Mouse (Mus musculus) adrenal gland, postnatal 10 days (tissue): Measurements from ENCODE around the gene Scamp5. TPM values are rescaled to one million over a fixed set of nuclear protein-coding genes. Genes with fewer than 3 reads are reported as not detected.

ENCODE experiments used
- DNase-seq: peaks from one replicate; pipeline ENCODE4 v3.0.0; 2021; ENCODE audit warnings: mixed read lengths
- total RNA-seq, 2 experiments: library from RNA; stranded (reverse); gene quantifications; 2 replicates each; pipeline ENCODE4 v1.2.3; 2021

Scamp5 gene
- total RNA-seq, 2 experiments from 2014 or later: 15.2 to 19.9 TPM

GRCm38 (mm10) chr9:57419521-57420267, 48.2 kb downstream of the Scamp5 start:
- no peak for DNase-seq

- DNase-seq: peak; percentile 32
These were observed 50.5 kb downstream of the Scamp5 start for GRCm38 (mm10) chr9:57417341-57417740.

- peak; percentile 15 for DNase-seq
These were observed 60.5 kb downstream of the Scamp5 start for GRCm38 (mm10) chr9:57407120-57407905.

- DNase-seq: no peak
These were observed 61.5 kb downstream of the Scamp5 start for GRCm38 (mm10) chr9:57406395-57406794.

GRCm38 (mm10) chr9:57404036-57404435, 63.8 kb downstream of the Scamp5 start:
- DNase-seq: no peak

- DNase-seq: no peak
These were observed 65.3 kb downstream of the Scamp5 start for GRCm38 (mm10) chr9:57402318-57403251.

GRCm38 (mm10) chr9:57398773-57399172, 69.1 kb downstream of the Scamp5 start:
- DNase-seq: no peak

GRCm38 (mm10) chr9:57392892-57393291, 75.0 kb downstream of the Scamp5 start:
- DNase-seq: no peak

Other genes starting within 250 kb of the Scamp5 start
- not detected for gene Trcg1, start 231.5 kb downstream of the Scamp5 start, total RNA-seq
- gene 1700017B05Rik, start 205.4 kb downstream of the Scamp5 start, total RNA-seq: 10 to 100 TPM; 38.2 to 40.2 TPM
- gene Ppcdc, start 27.9 kb downstream of the Scamp5 start, total RNA-seq: 10 to 100 TPM; 13.9 to 21.9 TPM
- 1 to 10 TPM; 1.8 to 3.6 TPM for gene Rpp25, start 36.0 kb upstream of the Scamp5 start, total RNA-seq
- gene Cox5a, start 53.2 kb upstream of the Scamp5 start, total RNA-seq: 1,000 to 10,000 TPM; 1,277 to 1,442 TPM
- gene Fam219b, start 69.5 kb upstream of the Scamp5 start, total RNA-seq: 10 to 100 TPM; 19.6 to 23.4 TPM
- gene Mpi, start 84.7 kb upstream of the Scamp5 start, total RNA-seq: 10 to 100 TPM; 31.1 to 47.1 TPM
- gene Scamp2, start 92.9 kb upstream of the Scamp5 start, total RNA-seq: 10 to 100 TPM; 42.9 to 48.5 TPM
- 10 to 100 TPM in 1 of 2 experiments, 1 to 10 TPM in 1; 9.2 to 17.0 TPM for gene Ulk3, start 121.4 kb upstream of the Scamp5 start, total RNA-seq
- gene Cplx3, start 138.2 kb upstream of the Scamp5 start, total RNA-seq: not detected
- not detected for gene Lman1l, start 152.7 kb upstream of the Scamp5 start, total RNA-seq
- gene Csk, start 185.6 kb upstream of the Scamp5 start, total RNA-seq: 10 to 100 TPM; 61.5 to 63.7 TPM
- 10 to 100 TPM; 14.5 to 36.5 TPM for gene Cyp1a2, start 215.6 kb upstream of the Scamp5 start, total RNA-seq
- under 1 TPM; 0.15 to 0.45 TPM for gene Cyp1a1, start 219.9 kb upstream of the Scamp5 start, total RNA-seq
- gene Edc3, start 240.5 kb upstream of the Scamp5 start, total RNA-seq: 10 to 100 TPM; 11.7 to 12.0 TPM